Mouse (Mus musculus) embryonic fibroblast, embryonic 13.5 days (primary cell): ENCODE measurements at regions not wholly inside any gene's neighbourhood (a gene's known extent, or its start where the extent isn't known, plus 50 kb on each side); places are given as distances from the start of the nearest gene placed in this dataset.

Experiments used
- CTCF ChIP-seq: IDR thresholded peaks from 2 replicates; pipeline ENCODE4 v1.5.1; 2011; ENCODE audit warnings: mild to moderate bottlenecking, control low read depth, low read length, moderate library complexity, borderline replicate concordance; ENCODE audit not compliant: insufficient read depth
- POLR2A ChIP-seq: IDR thresholded peaks from 2 replicates; pipeline ENCODE4 v1.6.1; 2011; ENCODE audit warnings: low read depth, mild to moderate bottlenecking, control low read depth, low read length, moderate library complexity

DNA sequence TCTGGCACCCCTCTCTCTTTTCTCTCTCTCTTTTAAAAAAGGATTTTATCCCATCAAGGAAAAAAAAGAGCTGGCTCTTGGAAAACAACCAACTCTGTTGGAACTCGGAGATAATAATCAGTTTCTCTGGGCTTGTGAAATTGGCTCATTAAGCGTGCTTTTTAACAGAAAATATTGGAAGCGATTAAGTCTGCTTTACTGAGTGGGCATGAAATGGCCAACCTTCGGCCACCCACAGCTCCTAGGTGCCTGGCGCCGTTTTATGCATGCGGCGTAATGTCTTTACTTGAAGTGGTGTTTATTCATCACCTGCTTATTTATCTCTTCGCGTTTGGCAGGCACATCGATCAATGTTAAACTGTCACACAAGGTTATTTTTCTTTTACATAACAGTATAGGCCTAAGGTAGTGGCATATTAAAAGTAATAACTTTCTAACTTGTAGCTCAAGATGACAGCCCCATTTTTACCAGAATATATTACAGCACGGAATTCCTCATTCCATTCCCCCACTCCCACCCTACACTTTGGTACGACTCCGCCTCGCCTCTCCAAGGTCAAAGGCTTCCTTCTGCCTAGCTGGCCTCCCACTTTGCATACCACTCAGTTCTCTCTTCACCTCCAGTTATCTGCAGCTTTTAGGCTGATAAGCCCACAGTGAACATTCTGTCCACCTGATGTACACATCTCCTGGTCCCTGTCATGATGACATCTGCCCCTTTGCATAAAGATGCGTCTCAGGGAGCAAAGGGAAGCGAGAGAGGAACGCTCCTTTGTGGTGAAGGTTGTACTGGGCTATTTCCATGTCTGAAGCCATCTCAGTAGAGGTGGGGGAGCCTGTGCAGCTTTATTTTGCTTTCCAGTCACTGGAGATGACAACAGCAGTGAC is 368.5 kb upstream of the Vrk2 start:
- TF ChIP-seq CTCF: no peak
- TF ChIP-seq POLR2A: no peak
